Mouse (Mus musculus) lung, postnatal 0 days (tissue): ENCODE data around the gene Cngb1.
A peak's percentile ranks its signal among the peaks of the same experiment; 100 is the strongest.

Experiments used
- CTCF ChIP-seq: IDR thresholded peaks from 2 replicates; pipeline ENCODE4 v1.5.1; 2016; ENCODE audit warnings: antibody characterized with exemption, mild to moderate bottlenecking
- EP300 ChIP-seq: IDR thresholded peaks from 2 replicates; pipeline ENCODE4 v1.6.1; 2016; ENCODE audit warnings: antibody characterized with exemption, mild to moderate bottlenecking, control low read depth

GRCm38 (mm10) chr8:95314707-95315106 is 8.3 kb upstream of the Cngb1 start:
- TF ChIP-seq CTCF (peak; percentile 26; the same call in 1 of the 2 replicates), EP300 (no peak)
